Mouse (Mus musculus): ENCODE measurements around the gene Phactr3.

- TF ChIP-seq CTCF (IDR thresholded peaks at IDR 0.05) (no peak), POLR2A (IDR thresholded peaks at IDR 0.05; ENCODE audit: insufficient read depth, low read depth, low read length) (no peak), EP300 (IDR thresholded peaks at IDR 0.05; ENCODE audit: insufficient read depth, low read depth, low read length) (no peak)
Measured at GRCm38 (mm10) chr2:178277206-178277605, 158.4 kb downstream of the Phactr3 start.

Data from heart, adult 2 months (tissue).